Mouse (Mus musculus) bone marrow, adult 2 months (tissue): ENCODE measurements around the gene Blmh.

Experiments
- CTCF ChIP-seq: fragments of 200-500 bp; IDR thresholded peaks from 2 replicates; pipeline ENCODE4 v1.5.1; 2011; ENCODE audit warnings: low read length, control low read depth; ENCODE audit not compliant: control insufficient read depth, insufficient read depth
- POLR2A ChIP-seq: fragments of 200-500 bp; IDR thresholded peaks from 2 replicates; pipeline ENCODE4 v1.6.1; 2011; ENCODE audit warnings: low read depth, mild to moderate bottlenecking, control low read depth, low read length, borderline replicate concordance; ENCODE audit not compliant: control insufficient read depth

DNA sequence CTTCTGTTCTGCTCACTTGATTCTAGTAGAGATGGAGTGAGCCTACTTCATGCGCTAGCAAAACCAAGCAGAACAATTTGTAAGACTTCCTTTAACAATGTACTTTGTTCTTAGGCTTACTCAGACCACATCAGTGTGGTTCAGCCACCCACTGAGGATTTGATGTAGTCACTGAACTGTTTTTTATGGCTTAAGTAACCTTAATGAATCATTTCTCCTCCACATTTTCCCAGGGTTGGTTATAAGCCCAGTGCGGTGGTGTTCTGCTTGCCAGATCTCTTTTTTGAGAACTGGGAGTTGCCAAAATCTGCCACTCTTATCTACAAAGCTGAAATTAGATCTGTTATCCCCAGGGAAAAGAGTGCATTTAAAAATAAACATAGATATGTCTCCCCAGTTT lies 28.9 kb downstream of the Blmh start:
- TF ChIP-seq POLR2A: no peak
- TF ChIP-seq CTCF: no peak
